Mouse (Mus musculus) lung, postnatal 0 days (tissue): Measurements from ENCODE around the gene Cpd. TPM values are rescaled to one million over a fixed set of nuclear protein-coding genes. Genes with fewer than 3 reads are reported as not detected.

Experiments
- ATAC-seq: fragments of 200-750 bp; cut with Nextera tagmentation; 2 replicates; pipeline ENCODE4 v1.8.0; 2017; ENCODE audit warnings: moderate library complexity
- DNase-seq: peaks from one replicate; pipeline ENCODE4 v3.0.0-alpha.2; 2016; ENCODE audit warnings: low spot score
- H3K27ac ChIP-seq: fragments of 300-500 bp; sonication (generic); 2 replicates; pipeline ENCODE4 v1.5.1; 2014; ENCODE audit warnings: antibody characterized with exemption, mild to moderate bottlenecking, low read length, mixed read lengths
- H3K27me3 ChIP-seq: fragments of 300-500 bp; sonication (generic); replicated peaks from 2 replicates; pipeline ENCODE4 v1.6.1; 2014; ENCODE audit warnings: low read length, mixed read lengths; ENCODE audit not compliant: insufficient read depth
- H3K36me3 ChIP-seq: fragments of 300-500 bp; sonication (generic); 2 replicates; pipeline ENCODE4 v1.6.1; 2014; ENCODE audit warnings: low read length, mixed read lengths; ENCODE audit not compliant: insufficient read depth
- H3K4me1 ChIP-seq: fragments of 300-500 bp; sonication (generic); 2 replicates; pipeline ENCODE4 v1.6.1; 2014; ENCODE audit warnings: antibody characterized with exemption, low read depth, low read length, mixed read lengths; ENCODE audit not compliant: insufficient read depth
- H3K4me2 ChIP-seq: fragments of 300-500 bp; sonication (generic); replicated peaks from 2 replicates; pipeline ENCODE4 v1.6.1; 2014; ENCODE audit warnings: low read depth, mild to moderate bottlenecking, low read length, moderate library complexity, mixed read lengths
- H3K4me3 ChIP-seq: fragments of 300-500 bp; sonication (generic); 2 replicates; pipeline ENCODE4 v1.5.1; 2014; ENCODE audit warnings: low read depth, low read length
- H3K9ac ChIP-seq: fragments of 300-500 bp; sonication (generic); replicated peaks from 2 replicates; pipeline ENCODE4 v1.6.1; 2014; ENCODE audit warnings: low read depth, mild to moderate bottlenecking
- H3K9me3 ChIP-seq: fragments of 300-500 bp; sonication (generic); 2 replicates; pipeline ENCODE4 v1.6.1; 2016; ENCODE audit warnings: low read length, mixed read lengths
- CTCF ChIP-seq: IDR thresholded peaks from 2 replicates; pipeline ENCODE4 v1.5.1; 2016; ENCODE audit warnings: antibody characterized with exemption, mild to moderate bottlenecking
- EP300 ChIP-seq: IDR thresholded peaks from 2 replicates; pipeline ENCODE4 v1.6.1; 2016; ENCODE audit warnings: antibody characterized with exemption, mild to moderate bottlenecking, control low read depth
- WGBS: fragments of 180-500 bp; shearing (Covaris S2); extraction: QIAGEN DNeasy Blood & Tissue Kit; methylation state at CpG from one replicate; pipeline ENCODE4 v1.1.7; 2014; 5-methylcytosine and 5-hydroxymethylcytosine counted together
- polyA plus RNA-seq: library from polyadenylated mRNA; unstranded; fragments of >200 nt; fragmentation: Nextera tagmentation; extraction: Ambion mirVana; gene quantifications from 2 replicates; pipeline ENCODE4 v1.2.1, GENCODE M21; 2015

Cpd gene
- polyA plus RNA-seq, 1 experiment from 2014 or later: 15.7 TPM

DNA sequence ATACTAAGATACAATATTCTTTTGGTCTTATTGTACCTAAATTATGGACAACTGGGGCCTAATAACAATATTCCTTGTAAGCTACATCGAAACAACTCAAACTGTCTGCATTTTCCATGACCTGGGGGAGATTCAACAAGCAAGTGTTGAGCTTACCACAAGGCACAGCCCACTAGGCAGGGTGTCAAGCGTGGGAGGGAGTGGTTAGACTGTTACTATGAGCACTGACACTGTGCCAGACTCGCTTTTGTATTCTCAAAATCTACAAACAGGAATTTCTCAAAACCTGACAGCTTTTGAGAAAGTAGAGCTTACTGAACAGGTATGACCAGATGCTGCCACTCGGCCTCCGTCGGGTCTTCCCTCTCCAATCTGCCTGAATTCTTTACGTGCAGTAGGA, 55.5 kb downstream of the Cpd start:
- TF ChIP-seq CTCF (no peak), EP300 (no peak)
- 89% methylated on average over 7 of the region's 7 CpGs for WGBS
- H3K4me2 ChIP-seq: no peak overlapping the region
- DNase-seq: no peak
- no peak overlapping the region for H3K4me3 ChIP-seq
- no peak overlapping the region for H3K27ac ChIP-seq
- no peaks in the 10 kb centered on the region for H3K4me1 ChIP-seq
- H3K9ac ChIP-seq: no peak overlapping the region
- ATAC-seq: no peak
- H3K9me3 ChIP-seq: no peaks in the 10 kb centered on the region
- no peaks in the 10 kb centered on the region for H3K27me3 ChIP-seq
- H3K36me3 ChIP-seq: peaks cover 12% of the 10 kb centered on the region; the same call in 1 of the 2 replicates

GRCm38 (mm10) chr11:76789252-76789651, 57.6 kb downstream of the Cpd start:
- Histone ChIP-seq H3K27me3 (no peaks in the 10 kb centered on the region), H3K4me2 (no peak overlapping the region), H3K36me3 (peaks cover 32% of the 10 kb centered on the region; the same call in 1 of the 2 replicates), H3K9me3 (no peaks in the 10 kb centered on the region), H3K27ac (no peak overlapping the region), H3K4me1 (no peaks in the 10 kb centered on the region), H3K4me3 (no peak overlapping the region), H3K9ac (no peak overlapping the region)
- TF ChIP-seq CTCF: peak; percentile 87
- no peak for TF ChIP-seq EP300
- 91% methylated on average over 1 of the region's 1 CpGs for WGBS
- DNase-seq (peak; percentile 82), ATAC-seq (no peak)

GRCm38 (mm10) chr11:76775533-76775932, 71.3 kb downstream of the Cpd start:
- 83% methylated on average over 8 of the region's 8 CpGs for WGBS
- ATAC-seq: no peak
- no peak for DNase-seq

GRCm38 (mm10) chr11:76773811-76774210, 73.0 kb downstream of the Cpd start:
- Histone ChIP-seq H3K27ac (no peak overlapping the region), H3K4me2 (no peak overlapping the region), H3K4me3 (no peak overlapping the region), H3K36me3 (no peaks in the 10 kb centered on the region), H3K4me1 (no peaks in the 10 kb centered on the region; the same call in 1 of the 2 replicates), H3K27me3 (no peaks in the 10 kb centered on the region), H3K9me3 (no peaks in the 10 kb centered on the region), H3K9ac (no peak overlapping the region)
- ATAC-seq (0 out of 2 replicates have a peak, but pooled peaks have one; percentile 35), DNase-seq (peak; percentile 64)
- TF ChIP-seq EP300 (no peak), CTCF (no peak)
- WGBS: 28% methylated on average over 3 of the region's 3 CpGs

More at GRCm38 (mm10) chr11:76775533-76775932, 71.3 kb downstream of the Cpd start:
- H3K4me1 ChIP-seq: no peaks in the 10 kb centered on the region; the same call in 1 of the 2 replicates
- TF ChIP-seq CTCF: no peak
- TF ChIP-seq EP300: no peak
- no peak overlapping the region for H3K27ac ChIP-seq
- H3K4me2 ChIP-seq: no peak overlapping the region
- H3K9me3 ChIP-seq: no peaks in the 10 kb centered on the region
- no peak overlapping the region for H3K9ac ChIP-seq
- no peak overlapping the region for H3K4me3 ChIP-seq
- H3K36me3 ChIP-seq: peaks cover 7% of the 10 kb centered on the region; the same call in 1 of the 2 replicates
- H3K27me3 ChIP-seq: no peaks in the 10 kb centered on the region

- Histone ChIP-seq H3K9ac (no peak overlapping the region), H3K27ac (no peak overlapping the region), H3K9me3 (no peaks in the 10 kb centered on the region), H3K4me2 (no peak overlapping the region), H3K27me3 (no peaks in the 10 kb centered on the region), H3K4me1 (no peaks in the 10 kb centered on the region; the same call in 1 of the 2 replicates), H3K36me3 (no peaks in the 10 kb centered on the region), H3K4me3 (no peak overlapping the region)
- ATAC-seq: no peak
- 84% methylated on average over 5 of the region's 5 CpGs for WGBS
- TF ChIP-seq CTCF (no peak), EP300 (no peak)
- DNase-seq: no peak
Observed at GRCm38 (mm10) chr11:76770566-76770965, 76.3 kb downstream of the Cpd start.

DNA sequence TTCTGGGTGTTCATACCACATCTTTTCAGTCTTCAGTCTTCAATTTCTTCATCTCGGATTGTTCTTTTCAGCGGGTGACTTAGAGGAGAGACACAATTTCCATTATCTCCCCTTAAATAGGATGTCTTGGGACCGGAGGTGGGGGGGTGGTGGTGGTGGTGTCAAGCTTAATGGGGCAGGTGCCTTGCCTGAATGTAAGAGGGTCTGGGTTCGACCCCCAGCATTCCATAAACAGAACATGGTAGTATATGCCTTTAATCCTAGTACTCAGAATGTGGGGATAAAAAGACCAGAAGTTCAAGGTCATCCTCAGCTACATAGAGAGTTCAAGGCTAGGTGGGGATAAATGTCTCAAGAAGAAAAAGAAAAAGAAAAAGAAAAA, 83.1 kb downstream of the Cpd start:
- Histone ChIP-seq H3K9ac (no peak overlapping the region), H3K27me3 (no peaks in the 10 kb centered on the region), H3K4me3 (peak overlapping the region; percentile 67; the same call in 1 of the 2 replicates), H3K27ac (no peak overlapping the region), H3K4me2 (no peak overlapping the region; the same call in 1 of the 2 replicates), H3K4me1 (no peaks in the 10 kb centered on the region), H3K36me3 (0 out of 2 replicates have a peak, but pooled peaks cover 3% of the 10 kb centered on the region), H3K9me3 (no peaks in the 10 kb centered on the region)
- DNase-seq (no peak), ATAC-seq (no peak)
- 11% methylated on average over 4 of the region's 4 CpGs for WGBS
- TF ChIP-seq CTCF (no peak), EP300 (no peak)
